Mouse (Mus musculus) natural killer cell, adult 2 months (primary cell): ENCODE results near the gene Mtrr.
"Not testable (repeated sequence)": the region's sequence is repeated elsewhere in the genome, so short reads cannot be mapped to it uniquely, and the experiment has no call there.

Experiments used
- DNase-seq, 2 experiments: peaks; one replicate each; pipeline ENCODE4 v3.0.0; 2022; ENCODE audit warnings: low spot score in 2 of 2

The Mtrr gene

DNA sequence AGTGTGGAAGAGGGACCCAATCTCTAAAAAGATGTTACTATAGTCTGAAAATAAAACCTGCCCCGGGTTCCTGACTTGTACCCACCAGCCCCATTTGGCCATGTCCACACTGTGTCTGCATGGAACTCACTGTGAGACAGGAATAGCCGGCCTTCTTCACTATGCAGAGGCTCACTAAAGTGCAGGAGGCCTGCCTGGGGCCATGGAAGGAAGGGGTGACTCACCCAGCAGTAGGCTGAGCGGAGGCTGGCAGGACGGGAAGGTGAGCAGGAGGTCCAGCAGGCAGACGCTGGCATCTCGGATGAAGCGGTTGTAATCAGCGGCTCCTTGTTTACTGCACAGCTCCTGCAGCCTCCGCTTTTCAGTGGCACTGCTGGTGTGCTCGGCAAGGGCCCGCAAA lies 13.4 kb downstream of the Mtrr start:
- no peak for DNase-seq

DNA sequence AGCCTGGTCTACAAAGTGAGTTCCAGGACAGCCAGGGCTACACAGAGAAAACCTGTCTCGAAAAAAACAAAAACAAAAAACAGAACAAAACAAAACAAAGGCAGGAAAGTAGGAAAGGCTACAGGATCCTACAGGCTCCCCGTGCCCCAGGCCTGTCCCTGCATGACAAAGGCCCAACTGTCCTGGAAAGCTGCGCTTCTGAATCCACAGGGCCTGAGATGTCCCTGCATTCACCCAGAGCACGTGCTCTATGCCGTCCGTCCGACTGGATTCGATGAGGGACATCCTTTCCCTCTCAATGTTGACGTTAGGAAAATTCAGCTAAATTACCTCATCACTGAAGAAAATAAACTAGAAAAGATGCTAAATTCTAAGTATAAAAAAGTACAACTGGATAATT lies 13.8 kb downstream of the Mtrr start:
- no peak for DNase-seq

DNA sequence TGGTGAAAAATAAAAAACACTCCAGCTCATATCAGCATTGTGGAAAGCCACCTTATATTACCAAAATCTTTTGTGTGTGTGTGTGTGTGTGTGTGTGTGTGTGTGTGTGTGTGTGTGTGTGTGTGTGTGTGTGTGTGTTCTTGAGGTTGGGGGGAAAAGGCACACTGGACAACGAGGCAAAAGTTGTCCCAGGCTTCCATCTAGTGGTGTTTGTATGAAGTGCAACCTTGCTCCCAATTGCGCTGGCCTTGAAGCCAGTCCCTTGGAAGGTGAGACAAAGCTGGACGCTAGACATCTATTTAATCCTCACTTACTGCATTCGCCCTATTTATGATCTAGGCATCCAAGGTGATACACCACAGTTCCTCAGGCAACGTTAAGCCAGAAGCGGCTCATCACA lies 28.6 kb downstream of the Mtrr start:
- not testable (repeated sequence) for DNase-seq
